Mouse (Mus musculus) right cerebral cortex, postnatal 4 days (tissue): ENCODE data around the gene Rnaseh2c.

ENCODE experiments used
- DNase-seq: peaks from one replicate; pipeline ENCODE4 v3.0.0-alpha.2; 2022

The Rnaseh2c gene

DNA sequence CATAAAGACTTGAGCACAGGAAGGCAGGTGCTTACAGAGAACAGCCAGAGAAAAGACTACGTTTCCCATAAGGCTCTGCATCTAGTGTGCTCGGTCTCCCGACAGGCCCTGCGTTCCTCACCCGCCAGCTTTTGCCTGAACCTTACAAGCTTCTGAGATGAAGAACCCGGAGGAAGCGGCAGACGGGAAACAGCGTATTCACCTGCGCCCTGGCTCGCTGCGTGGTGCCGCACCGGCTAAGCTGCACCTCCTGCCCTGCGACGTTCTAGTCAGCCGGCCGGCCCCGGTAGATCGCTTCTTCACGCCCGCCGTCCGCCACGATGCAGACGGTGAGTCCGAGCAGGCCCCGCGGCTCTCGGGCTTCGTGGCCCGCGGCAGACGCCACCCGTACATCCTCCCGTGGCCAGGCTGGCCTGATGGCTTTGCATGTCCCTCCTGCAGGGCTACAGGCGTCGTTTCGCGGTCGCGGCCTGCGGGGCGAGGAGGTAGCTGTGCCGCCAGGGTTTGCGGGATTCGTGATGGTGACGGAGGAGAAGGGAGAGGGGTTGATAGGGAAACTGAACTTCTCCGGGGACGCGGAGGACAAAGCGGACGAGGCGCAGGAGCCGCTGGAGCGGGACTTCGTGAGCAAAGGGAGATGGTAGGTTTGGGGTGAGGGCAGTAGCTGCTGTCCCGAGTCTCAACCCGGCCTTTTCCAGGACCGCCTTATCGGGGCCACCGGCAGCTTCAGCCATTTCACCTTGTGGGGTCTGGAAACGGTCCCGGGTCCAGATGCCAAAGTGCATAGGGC is at the start of gene Rnaseh2c:
Gene Rnaseh2c (plus strand): TSS at position 122 of the 790 bp plus-strand sequence.
- DNase-seq, result peak; percentile 70

DNA sequence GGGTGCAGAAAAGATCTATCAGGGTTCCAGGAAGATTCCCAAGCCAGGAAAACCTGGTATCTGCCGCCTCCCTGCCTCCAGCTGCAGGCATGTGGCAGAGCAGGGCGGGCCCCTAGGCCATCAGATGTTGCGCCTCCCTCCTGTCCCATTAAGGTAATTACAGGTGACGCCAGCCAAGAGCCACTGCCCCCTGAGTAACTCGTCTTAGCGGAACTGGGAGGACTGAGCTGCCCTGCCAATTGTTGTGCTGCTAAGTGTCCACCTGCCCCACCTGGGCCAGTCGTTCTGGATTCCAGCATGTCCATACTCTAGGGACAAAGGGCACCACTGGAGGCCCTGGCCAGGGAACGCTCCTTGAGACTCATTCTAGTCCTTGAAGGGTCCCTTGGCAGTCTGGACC is 47.9 kb upstream of the Rnaseh2c start:
- no peak for DNase-seq

DNA sequence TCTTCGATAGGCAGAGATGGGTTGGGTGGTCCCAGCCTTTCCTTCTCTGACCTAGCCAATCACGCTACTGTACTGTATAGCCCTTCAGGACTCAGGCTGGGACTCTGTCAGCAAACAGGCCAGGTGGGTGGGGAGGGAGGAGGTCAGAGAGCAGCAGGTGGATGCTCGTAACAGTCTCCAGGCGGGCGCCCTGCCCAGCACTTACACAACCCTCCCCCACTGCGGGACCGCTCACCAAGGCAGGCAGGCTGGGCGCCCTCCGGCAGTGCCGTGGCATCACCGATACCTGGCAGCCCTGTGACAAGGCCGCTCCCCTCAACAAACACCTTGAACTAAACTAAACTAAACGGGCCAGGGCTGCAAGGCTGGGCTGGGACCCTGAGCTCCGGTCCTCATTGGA is 47.5 kb upstream of the Rnaseh2c start:
- DNase-seq, result no peak

GRCm38 (mm10) chr19:5558169-5558568 is 43.5 kb upstream of the Rnaseh2c start:
- no peak for DNase-seq

DNA sequence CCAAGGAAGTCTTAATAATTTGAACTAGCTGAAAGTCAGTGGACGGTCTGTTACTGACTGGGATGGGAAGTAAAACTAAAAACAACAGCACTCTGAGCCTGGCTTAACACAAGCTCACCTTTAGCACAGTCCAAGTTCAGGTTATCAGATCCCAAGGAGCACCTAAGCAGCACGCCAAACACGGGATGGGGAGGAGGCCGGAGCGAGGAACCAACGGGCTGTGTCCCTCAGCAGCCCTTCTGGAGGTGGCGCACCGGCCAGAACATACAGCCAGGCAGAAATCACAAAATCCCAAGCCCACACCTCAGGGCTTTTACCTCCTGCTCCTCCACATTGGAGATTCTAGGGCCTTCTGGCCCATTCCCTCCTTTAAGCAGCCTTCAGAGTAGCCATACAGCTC is 42.9 kb upstream of the Rnaseh2c start:
- DNase-seq, result no peak

- no peak for DNase-seq
Measured at GRCm38 (mm10) chr19:5559229-5559628, 42.4 kb upstream of the Rnaseh2c start.

GRCm38 (mm10) chr19:5559631-5560456 is 41.8 kb upstream of the Rnaseh2c start:
- no peak for DNase-seq

- DNase-seq, result no peak
Measured at GRCm38 (mm10) chr19:5560457-5561041, 41.1 kb upstream of the Rnaseh2c start, which contains the start of gene Ovol1. Ovol1 (minus strand) TSS chr19:5560646.

- DNase-seq, result no peak
Measured at GRCm38 (mm10) chr19:5561252-5561790, 40.4 kb upstream of the Rnaseh2c start.

- no peak for DNase-seq
Measured at GRCm38 (mm10) chr19:5561886-5562285, 39.8 kb upstream of the Rnaseh2c start.

DNA sequence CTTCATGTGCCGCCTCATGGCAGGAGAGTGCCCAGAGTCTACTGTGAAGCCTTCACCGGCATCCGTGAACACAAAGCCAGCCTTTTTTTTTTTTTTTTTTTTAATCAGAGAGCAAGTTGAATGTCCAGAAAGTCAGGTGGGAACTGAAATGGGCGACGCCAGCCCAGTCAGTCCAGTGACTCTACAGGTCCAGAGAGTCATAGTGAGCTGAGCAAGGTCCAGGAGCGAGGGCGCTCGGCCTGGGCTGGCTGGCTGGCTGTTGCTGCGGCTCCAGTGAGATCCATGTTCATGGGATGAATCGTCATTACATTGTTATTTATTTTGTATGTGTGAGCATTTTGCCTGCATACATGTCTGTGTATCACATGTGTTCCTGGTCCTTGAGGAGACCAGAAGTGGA is 38.9 kb upstream of the Rnaseh2c start:
- no peak for DNase-seq

- no peak for DNase-seq
Measured at GRCm38 (mm10) chr19:5566316-5566715, 35.4 kb upstream of the Rnaseh2c start.

DNA sequence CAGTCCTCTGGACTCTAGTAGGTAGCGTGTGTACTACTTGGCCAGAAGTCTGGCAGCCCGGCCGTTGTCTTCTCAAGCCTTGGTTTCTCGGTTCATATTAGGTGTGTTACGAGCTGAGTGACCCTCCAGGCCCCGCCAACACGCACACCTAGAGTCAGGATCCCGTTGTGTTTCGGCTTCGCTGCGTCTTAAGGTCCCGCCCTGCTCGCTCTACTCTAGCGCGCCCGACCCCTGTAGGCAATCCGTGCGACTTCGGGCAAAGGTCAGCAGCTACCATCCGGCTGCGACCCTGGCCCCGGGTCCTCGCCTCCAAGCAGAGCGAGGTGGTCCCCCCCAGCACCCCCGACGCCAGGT is 34.5 kb upstream of the Rnaseh2c start:
- DNase-seq, result no peak

GRCm38 (mm10) chr19:5567534-5568469 is 33.9 kb upstream of the Rnaseh2c start, which contains the start of gene Ap5b1:
Ap5b1 (plus strand) TSS chr19:5568025.
- DNase-seq, result peak; percentile 91

DNA sequence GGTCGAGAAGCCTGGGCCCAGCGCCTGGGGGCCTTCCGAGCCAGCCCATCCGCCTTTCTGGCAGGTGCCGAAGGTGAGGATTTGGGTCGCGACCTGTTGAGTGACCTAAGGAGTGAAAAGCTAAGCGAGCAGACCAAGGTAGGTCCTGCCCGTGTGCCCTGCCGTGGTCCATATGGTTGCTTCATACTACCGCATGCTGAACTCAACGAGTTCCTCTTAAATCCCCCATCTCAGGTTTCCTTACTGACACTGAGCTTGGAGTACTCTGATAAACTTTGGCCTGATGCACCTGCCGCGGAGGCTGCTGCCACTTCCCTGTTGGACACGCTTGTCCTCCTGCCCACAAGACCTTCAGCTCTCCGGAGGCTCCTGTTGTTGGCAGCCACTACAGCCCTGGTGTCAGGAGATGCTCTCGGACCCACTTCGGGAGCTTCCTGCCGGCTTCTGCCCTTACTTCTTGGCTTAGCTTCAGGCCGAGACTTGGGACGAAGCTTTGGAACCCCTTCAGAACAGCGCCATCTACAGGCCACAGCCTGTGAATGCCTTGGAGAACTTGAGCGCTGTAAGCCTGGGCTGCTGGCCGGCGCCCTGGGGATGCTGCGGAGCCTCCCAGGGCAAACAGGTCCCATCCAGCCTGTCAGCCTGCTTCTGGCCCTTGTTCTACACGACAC is 33.1 kb upstream of the Rnaseh2c start:
- peak; percentile 81 for DNase-seq

GRCm38 (mm10) chr19:5569521-5569920 is 32.2 kb upstream of the Rnaseh2c start:
- no peak for DNase-seq

DNA sequence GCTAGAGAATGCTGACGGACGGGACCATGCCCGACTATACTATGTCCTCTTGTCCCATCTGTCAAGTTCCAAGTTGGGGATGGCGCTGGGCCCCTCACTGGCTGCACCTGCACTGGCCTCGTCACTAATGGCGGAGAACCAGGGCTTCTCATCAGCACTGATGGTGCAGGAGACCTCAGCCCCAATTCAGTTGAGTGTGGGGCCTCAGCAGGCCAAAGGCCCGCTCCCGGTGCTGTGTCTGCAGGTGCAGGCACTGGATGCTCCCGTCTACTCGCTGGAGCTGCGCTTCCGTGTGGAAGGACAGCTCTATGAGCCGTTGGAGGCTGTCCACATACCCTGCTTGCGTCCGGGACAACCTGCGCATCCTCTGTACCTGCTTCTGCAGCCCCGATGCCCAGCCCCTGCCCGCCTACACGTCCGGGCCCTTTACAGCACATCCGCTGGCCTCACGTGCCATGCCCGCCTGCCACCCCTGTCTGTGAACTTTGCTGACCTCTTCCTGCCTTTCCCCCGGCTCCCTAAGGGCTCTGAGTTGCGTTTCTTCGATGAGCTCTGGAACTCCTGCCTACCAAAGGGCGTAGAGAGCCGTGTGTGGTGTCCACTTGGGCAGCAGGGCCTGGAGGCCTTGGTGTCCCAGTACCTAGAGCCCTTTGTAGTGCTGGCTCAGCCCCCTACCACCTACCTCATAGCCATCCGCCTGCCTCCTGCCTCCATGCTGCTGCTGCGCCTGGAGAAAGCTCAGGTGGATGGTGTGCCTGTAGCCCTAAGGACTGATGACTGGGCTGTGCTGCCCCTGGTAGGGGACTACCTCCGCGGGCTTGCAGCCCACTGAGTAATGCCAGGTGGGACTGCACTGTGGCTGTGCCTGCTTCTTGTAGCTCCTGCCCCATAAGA is 31.1 kb upstream of the Rnaseh2c start:
- no peak for DNase-seq

- no peak for DNase-seq
Measured at GRCm38 (mm10) chr19:5571831-5572230, 29.8 kb upstream of the Rnaseh2c start.

DNA sequence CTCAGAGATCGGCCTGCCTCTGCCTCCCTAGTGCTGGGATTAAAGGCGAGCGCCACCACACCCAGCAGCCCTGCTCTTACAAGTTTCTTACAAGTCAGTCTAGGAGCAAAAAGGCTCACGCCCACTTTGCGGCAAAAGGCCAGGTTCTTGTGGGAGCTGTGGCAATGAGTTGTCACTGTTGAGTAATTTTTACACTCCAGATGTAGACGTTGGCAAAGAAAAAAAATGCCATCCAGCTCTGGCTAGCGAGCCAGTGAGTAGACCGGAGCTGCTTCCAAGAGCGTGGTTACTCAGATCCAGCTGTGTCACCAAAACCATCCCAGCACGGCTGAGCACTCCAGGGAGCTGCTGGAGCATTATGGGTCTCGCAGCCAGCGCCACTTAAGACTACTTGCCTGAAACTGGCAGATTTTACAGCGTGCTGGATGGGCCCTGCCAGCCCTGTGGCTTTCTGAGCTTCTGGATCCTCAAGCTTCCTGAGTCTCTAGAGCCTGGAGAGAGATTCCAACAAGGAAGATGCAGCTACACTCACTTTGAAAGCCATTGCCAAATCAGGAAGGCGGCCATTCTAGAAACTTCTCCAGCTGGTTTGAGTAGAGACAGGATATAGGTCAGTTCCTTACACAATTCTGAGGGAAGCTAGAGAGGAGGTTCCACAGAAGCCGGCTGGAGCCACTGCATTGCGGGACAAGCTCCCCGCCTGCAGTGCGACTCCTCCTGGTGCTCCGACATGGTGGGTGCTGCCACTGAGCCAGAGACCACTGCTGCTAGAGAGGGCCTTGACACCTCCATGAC is 29.1 kb upstream of the Rnaseh2c start:
- DNase-seq, result no peak

- no peak for DNase-seq
Measured at GRCm38 (mm10) chr19:5575336-5575735, 26.3 kb upstream of the Rnaseh2c start.
